Mouse (Mus musculus) Muller cell, postnatal 12 days (primary cell): Measurements from ENCODE around the gene Pdk4.

ENCODE experiments used
- DNase-seq: peaks from one replicate; pipeline ENCODE4 v3.0.0-alpha.2; 2015; ENCODE audit errors: inconsistent ontology term

Gene Pdk4

GRCm38 (mm10) chr6:5447013-5447412 lies 49.1 kb downstream of the Pdk4 start:
- no peak for DNase-seq

- DNase-seq, result no peak
These were observed 51.7 kb downstream of the Pdk4 start for GRCm38 (mm10) chr6:5444331-5444898.

GRCm38 (mm10) chr6:5443104-5443863 lies 52.8 kb downstream of the Pdk4 start:
- DNase-seq, result peak; percentile 38

GRCm38 (mm10) chr6:5442316-5443085 lies 53.6 kb downstream of the Pdk4 start:
- DNase-seq, result peak; percentile 68

GRCm38 (mm10) chr6:5441221-5441620 lies 54.9 kb downstream of the Pdk4 start:
- no peak for DNase-seq

GRCm38 (mm10) chr6:5437757-5438156 lies 58.4 kb downstream of the Pdk4 start:
- DNase-seq, result no peak

- no peak for DNase-seq
These were observed 62.2 kb downstream of the Pdk4 start for GRCm38 (mm10) chr6:5433887-5434286.
